In the genomic region with DNA sequence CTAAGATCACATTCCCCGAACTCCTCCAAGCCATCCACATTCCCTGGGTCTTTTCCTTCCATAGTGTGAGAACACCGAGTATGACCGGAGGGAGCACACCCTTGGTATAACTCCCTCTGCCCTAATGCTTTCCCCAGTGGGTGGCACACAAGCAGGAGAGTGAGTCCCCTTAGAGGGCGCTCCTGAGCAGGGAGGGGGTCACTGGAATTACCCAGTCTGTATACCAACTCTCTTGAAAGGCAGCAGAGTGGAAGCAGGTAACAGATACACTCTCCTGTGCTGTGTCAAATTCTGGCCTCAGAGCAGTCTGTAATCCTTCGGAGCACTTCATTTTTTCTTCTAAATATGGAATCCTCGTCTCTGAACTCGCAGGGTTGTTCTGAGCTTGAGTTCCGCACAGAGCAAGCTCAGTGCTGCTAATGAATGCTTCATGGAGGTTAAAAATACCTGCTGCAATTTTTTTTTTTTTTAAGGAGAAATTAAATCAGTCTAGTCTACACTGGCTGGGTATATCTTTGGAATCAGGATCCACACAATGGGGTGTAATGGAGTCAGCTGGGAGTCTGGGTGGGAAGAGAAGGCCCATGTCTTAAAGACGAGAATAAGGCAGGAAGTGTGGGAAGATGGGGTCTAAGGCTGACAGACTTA, we compare ENCODE assay signal across 11 mouse cellular contexts.
DNase-seq lines count a peak whose midpoint lies in the region; ATAC-seq lines count a peak whose summit lies in the region.
"Had no signal": no experiment of that assay in that cellular context is flagged by ENCODE, and none has a peak within 500 bp of the region (broad histone marks: within the 10 kb centered on the region; RNA-seq: fewer than 3 reads in every experiment).

No protein-coding gene starts in this region.

- ATAC-seq in heart, embryonic 11.5 days (replicated peaks; ENCODE audit: insufficient number of reproducible peaks, low FRiP score, low TSS enrichment) = no peak
- peak; percentile 69; the same call in 1 of the 2 replicates for ATAC-seq in megakaryocyte-erythroid progenitor cell, adult 5-6 weeks (replicated peaks; ENCODE audit: low FRiP score, low TSS enrichment, poor library complexity, severe bottlenecking)
- ATAC-seq: activated CD4-positive, CD25-positive, alpha-beta regulatory T cell, adult 4 months had no signal

- no peak overlapping the region for H3K27ac ChIP-seq in heart, embryonic 11.5 days (ENCODE audit: low read depth, low read length)
- H3K27ac ChIP-seq: hindbrain, embryonic 14.5 days; limb, embryonic 12.5 days had no signal

- WGBS in heart, embryonic 11.5 days (ENCODE audit: insufficient replicate concordance) = 78% methylated on average over 9 of the region's 9 CpGs

- H3K4me2 ChIP-seq in heart, embryonic 11.5 days = no peak overlapping the region
- H3K4me2 ChIP-seq: hindbrain, embryonic 14.5 days; limb, embryonic 12.5 days had no signal

- no peaks in the 10 kb centered on the region for H3K4me1 ChIP-seq in heart, embryonic 11.5 days (ENCODE audit: control insufficient read depth, insufficient read depth, low read length)

- no peaks in the 10 kb centered on the region for H3K9me3 ChIP-seq in heart, embryonic 11.5 days (replicated peaks; ENCODE audit: control insufficient read depth, low read length)
- H3K9me3 ChIP-seq: limb, embryonic 12.5 days had no signal

- H3K9ac ChIP-seq in heart, embryonic 11.5 days (ENCODE audit: low read depth, low read length) = no peak overlapping the region
- H3K9ac ChIP-seq: hindbrain, embryonic 14.5 days; limb, embryonic 12.5 days had no signal

- DNase-seq in heart, adult 11 months = peak; percentile 85
- DNase-seq in B cell, adult 2 months = peak; percentile 63 to 65
- peak; percentile 28 for DNase-seq in R1 (ENCODE audit: low read depth, low spot score)
- no peak for DNase-seq in cerebellum, postnatal 4 days (ENCODE audit: low spot score in 2 of 2)
- no peak for DNase-seq in urinary bladder, adult 2 months (ENCODE audit: low spot score)
- DNase-seq in embryo, embryonic 10 days (ENCODE audit: low spot score) = no peak

- no peak overlapping the region for H3K4me3 ChIP-seq in heart, embryonic 11.5 days (ENCODE audit: low read depth, low read length)
- H3K4me3 ChIP-seq: limb, embryonic 12.5 days had no signal

- H3K27me3 ChIP-seq in heart, embryonic 11.5 days (ENCODE audit: control insufficient read depth, insufficient read depth, low read length) = no peaks in the 10 kb centered on the region
- H3K27me3 ChIP-seq: limb, embryonic 12.5 days had no signal

- H3K36me3 ChIP-seq in heart, embryonic 11.5 days (ENCODE audit: control insufficient read depth, insufficient read depth, low read length) = peaks cover 7% of the 10 kb centered on the region; the same call in 1 of the 2 replicates

Comparison
In these comparisons a context has a peak if more than half of its experiments do, and no peak if none do; other contexts are left out.
1. DNase-seq: peak in heart, adult 11 months (single experiment), B cell, adult 2 months (2 of 2) and R1 (single experiment); none in cerebellum, postnatal 4 days (0 of 2), urinary bladder, adult 2 months (single experiment) and embryo, embryonic 10 days (single experiment).